Mouse (Mus musculus): ENCODE measurements at regions not wholly inside any gene's neighbourhood (a gene's known extent, or its start where the extent isn't known, plus 50 kb on each side); places are given as distances from the start of the nearest gene placed in this dataset.

DNA sequence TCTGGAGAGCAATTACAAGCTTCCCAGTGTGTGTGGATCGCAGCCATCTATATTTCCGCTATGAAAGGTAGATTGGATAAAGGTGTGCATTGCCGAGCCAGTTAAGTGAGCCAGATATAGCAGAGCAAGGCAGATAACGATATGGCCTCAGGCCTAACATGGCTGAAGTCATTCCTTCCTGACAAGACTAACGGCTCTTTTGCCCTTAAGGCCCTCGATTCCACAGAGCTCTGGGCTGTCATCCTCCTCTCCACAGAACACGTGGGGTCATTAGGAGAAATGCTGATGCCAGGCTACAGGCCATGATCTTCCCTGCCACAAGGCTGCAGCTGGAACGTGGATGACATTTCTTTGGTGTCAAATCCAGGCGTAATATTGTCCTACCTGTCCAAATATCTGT lies 72.7 kb upstream of the Pbx1 start:
- DNase-seq: no peak

GRCm38 (mm10) chr1:168502266-168502665 lies 70.2 kb upstream of the Pbx1 start:
- DNase-seq: peak; percentile 30 to 44

- no peak for DNase-seq
Measured at GRCm38 (mm10) chr1:168501375-168502169, 69.5 kb upstream of the Pbx1 start.

DNA sequence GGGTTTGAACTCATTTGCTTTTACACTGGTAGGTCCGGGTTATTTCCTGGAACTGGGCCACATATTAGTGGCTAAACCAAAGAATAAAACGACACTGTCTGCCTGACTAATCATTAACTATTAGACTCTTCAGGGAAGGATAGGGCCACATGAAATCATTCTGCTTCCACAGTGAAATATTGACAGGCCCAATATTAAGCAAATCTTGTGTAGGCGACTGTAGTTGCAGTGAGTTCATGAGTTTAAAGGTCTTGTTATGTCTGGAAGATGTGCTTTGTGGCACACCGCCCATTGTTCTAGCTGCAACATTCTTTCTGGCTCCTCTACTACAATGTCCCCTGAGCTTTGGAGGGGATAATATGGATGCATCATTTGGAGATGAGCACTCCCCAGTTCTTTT lies 65.7 kb upstream of the Pbx1 start:
- no peak for DNase-seq

DNA sequence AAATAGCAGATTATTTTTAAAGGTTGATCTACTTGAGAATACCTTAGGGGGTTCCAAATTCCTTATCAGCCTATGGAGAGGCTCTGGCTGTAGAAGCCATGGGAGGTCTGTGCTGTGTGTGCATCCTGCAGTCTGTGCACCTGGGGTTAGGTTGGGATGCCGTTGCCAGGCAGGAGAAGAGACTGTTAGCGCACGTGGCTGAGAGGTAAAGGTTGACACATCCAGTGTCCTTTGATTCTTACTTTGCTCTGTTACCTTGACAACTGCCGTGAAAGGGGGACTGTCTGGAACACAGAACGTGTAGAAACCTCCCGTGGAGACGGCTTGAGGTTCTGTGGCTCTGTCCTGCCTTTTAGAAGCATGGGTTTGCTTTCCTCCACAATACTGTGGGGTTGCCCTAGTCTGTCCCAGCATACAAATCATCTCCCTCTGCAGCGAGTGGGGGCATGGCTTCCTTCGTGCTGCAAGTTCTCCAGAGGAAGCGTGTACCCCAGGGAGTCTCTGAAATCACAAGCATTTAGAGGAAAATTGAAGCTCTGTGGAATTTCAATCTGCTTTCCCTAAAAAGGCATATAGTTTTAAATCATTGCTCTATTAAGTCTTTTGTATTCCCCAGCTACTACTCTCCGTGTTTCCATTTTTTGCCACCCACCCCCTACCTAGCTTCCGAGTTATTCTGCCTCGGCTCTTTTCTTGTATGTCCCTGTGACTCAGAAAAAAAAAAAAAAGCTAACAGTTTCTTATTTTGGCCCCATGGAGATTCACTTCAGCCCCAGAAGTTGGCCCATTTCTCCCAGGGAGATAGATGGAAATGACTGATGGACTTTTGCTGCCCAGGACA lies 63.8 kb upstream of the Pbx1 start:
- no peak for DNase-seq

DNA sequence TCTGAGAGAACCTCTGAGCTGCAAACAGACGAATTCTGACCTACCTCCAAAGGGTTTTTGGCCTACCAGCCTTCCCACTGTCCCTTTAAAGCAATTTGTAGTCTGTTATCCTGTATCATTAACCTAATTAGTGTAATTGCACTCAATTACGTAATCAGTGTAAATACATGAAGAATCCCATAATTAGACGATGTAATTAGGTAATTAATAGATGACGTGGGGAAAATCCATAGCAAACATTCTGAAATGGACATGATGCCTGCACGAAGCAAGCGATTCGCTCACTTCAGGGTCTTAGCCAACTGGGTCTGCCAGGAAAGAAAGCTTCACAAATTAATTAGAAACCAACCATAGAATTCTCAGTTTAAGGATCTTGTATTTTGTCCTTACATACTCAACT lies 55.4 kb upstream of the Pbx1 start:
- no peak for DNase-seq

DNA sequence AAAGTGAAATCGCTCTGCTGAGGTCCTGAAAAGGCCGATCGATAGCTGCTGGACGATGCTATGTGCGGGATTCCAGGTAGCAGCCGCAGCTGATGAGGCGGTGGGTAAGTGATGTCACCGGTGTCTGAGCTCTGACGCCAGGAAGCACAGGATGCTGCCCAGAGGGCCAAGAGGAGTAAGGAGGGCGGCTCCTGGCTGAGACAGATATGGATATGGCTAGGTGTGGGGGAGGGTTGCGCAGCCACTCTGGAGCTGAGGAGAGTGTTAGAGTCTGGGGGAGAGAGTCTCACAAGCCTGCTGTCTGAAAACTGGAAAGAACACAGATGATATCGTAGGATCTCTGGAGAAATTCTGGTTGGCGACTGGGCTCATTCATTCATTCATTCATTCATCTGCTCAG lies 51.6 kb upstream of the Pbx1 start:
- DNase-seq: no peak

Small RNA genes lying in the stretch of these regions (microRNA-seq; reads per million reads assigned to microRNA genes)
- 0 reads per million in 2 experiments for gene Mir6348
- 0 reads per million in 2 experiments for gene Mir6354

All from heart, adult 18-20 months (tissue).